Mouse (Mus musculus) neural tube, embryonic 12.5 days (tissue): ENCODE measurements at regions not wholly inside any gene's neighbourhood (a gene's known extent, or its start where the extent isn't known, plus 50 kb on each side); places are given as distances from the start of the nearest gene placed in this dataset.

Experiments used
- ATAC-seq: fragments of 200-750 bp; cut with Nextera tagmentation; 2 replicates; pipeline ENCODE4 v1.8.0; 2017; ENCODE audit warnings: low read depth, mild to moderate bottlenecking, moderate TSS enrichment, moderate library complexity; ENCODE audit not compliant: low FRiP score
- H3K27ac ChIP-seq: fragments of 300-500 bp; sonication (generic); 2 replicates; pipeline ENCODE4 v1.5.1; 2016
- H3K27me3 ChIP-seq: fragments of 300-500 bp; sonication (generic); replicated peaks from 2 replicates; pipeline ENCODE4 v1.6.1; 2016; ENCODE audit warnings: mild to moderate bottlenecking
- H3K36me3 ChIP-seq: fragments of 300-500 bp; sonication (generic); 2 replicates; pipeline ENCODE4 v1.6.1; 2016; ENCODE audit warnings: mild to moderate bottlenecking
- H3K4me1 ChIP-seq: fragments of 300-500 bp; sonication (generic); 2 replicates; pipeline ENCODE4 v1.6.1; 2016
- H3K4me2 ChIP-seq: fragments of 300-500 bp; sonication (generic); replicated peaks from 2 replicates; pipeline ENCODE4 v1.6.1; 2016; ENCODE audit warnings: mild to moderate bottlenecking
- H3K4me3 ChIP-seq: fragments of 300-500 bp; sonication (generic); 2 replicates; pipeline ENCODE4 v1.5.1; 2016
- H3K9ac ChIP-seq: fragments of 300-500 bp; sonication (generic); 2 replicates; pipeline ENCODE4 v1.6.1; 2016; ENCODE audit warnings: mild to moderate bottlenecking
- H3K9me3 ChIP-seq: fragments of 300-500 bp; sonication (generic); 2 replicates; pipeline ENCODE4 v1.6.1; 2016; ENCODE audit warnings: mild to moderate bottlenecking
- WGBS: fragments of 180-500 bp; shearing (Covaris S2); methylation state at CpG from one replicate; pipeline ENCODE4 v1.1.7; 2016; 5-methylcytosine and 5-hydroxymethylcytosine counted together

- H3K4me3 ChIP-seq, result no peak overlapping the region
- ATAC-seq, result no peak
- no peak overlapping the region for H3K9ac ChIP-seq
- H3K27ac ChIP-seq, result no peak overlapping the region
- H3K27me3 ChIP-seq, result no peaks in the 10 kb centered on the region
- no peaks in the 10 kb centered on the region for H3K36me3 ChIP-seq
- no peak overlapping the region for H3K4me2 ChIP-seq
- no peaks in the 10 kb centered on the region for H3K4me1 ChIP-seq
- WGBS, result 90% methylated on average over 4 of the region's 4 CpGs
- no peaks in the 10 kb centered on the region for H3K9me3 ChIP-seq
Measured at GRCm38 (mm10) chr3:76014766-76015165, 58.0 kb upstream of the Golim4 start.

DNA sequence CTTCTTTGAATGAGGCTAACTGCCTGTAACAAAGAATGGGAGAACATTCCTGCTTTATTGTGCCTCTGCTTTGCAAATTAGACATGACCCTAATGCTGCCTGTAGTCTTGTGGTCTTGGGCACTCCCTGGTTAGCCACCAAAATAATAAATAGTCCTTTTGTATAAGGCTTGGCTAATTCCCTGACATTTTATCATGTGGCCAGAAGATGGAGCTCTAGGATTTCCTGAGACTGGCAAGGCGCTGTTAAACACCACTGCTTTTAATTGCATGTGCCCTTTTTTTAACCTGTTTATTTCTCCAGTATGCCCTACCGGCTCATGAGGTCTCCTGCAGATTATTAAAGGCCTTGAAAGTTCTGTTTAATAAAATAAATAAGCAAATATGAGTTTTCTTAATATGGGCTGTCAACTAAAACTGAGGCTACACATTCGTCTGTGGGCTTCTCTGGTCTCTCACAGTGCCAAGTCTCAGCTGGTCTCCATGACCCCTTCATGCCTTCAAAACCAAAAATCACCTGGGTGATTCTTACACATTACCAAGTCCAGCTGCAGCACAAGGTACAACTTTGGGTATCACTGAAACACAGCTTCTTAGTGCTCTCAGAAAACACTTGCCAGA lies 51.9 kb upstream of the Golim4 start:
- Histone ChIP-seq H3K4me1 (no peaks in the 10 kb centered on the region), H3K36me3 (no peaks in the 10 kb centered on the region), H3K4me3 (no peak overlapping the region), H3K9me3 (no peaks in the 10 kb centered on the region), H3K9ac (no peak overlapping the region), H3K27ac (no peak overlapping the region), H3K4me2 (no peak overlapping the region), H3K27me3 (no peaks in the 10 kb centered on the region)
- ATAC-seq, result peak; percentile 68
- 30% methylated on average over 3 of the region's 3 CpGs for WGBS
